Mouse (Mus musculus) liver (tissue): Measurements from ENCODE around the gene Ccdc88c.

Source experiments
- DNase-seq: peaks from one replicate; pipeline ENCODE4 v3.0.0-alpha.2; 2020; ENCODE audit warnings: mixed read lengths

Gene Ccdc88c

DNA sequence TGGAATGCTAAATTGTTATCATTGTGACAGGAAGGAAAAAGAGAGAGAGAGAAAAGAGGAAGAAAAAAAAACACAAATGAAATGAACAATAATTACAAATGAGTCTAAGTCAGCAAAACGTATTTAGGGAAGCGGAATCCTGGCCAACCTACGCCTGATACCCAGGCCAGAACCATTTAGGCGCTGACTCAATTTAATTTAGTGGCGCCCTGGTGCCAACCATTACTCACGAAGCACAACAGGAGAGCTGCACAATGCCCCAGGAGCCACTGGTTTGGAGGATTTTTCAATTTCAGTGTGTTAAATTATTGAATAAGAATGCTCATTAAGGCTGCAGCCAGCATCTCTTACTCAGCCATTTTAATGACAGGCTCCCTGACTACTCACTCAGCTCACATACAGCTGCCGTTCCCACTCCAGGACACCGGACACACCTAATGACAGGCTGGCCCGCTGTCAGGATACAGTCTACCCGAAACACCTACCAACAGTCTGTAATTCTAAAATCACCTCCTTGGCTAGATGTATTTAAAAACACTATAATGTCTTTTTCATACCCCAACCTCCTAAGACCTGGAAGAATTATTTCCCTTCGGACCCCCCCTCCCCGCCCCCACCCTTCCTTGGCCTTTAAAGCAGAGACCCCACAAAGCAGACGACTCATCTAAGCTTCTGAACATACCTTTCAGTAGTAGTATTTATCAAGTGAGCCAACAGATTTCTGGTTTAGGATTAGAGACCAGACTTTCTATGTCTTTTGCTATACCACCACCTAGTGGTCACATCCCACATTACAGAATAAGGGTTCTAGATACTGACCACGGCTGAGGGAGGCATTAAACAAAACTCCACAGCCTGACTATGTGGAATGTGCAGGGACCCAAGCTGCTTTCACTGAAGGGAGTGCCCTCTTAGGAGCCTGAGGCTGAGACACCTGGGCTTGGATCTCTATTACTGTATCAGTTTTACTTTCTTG lies 102.9 kb downstream of the Ccdc88c start:
- no peak for DNase-seq

DNA sequence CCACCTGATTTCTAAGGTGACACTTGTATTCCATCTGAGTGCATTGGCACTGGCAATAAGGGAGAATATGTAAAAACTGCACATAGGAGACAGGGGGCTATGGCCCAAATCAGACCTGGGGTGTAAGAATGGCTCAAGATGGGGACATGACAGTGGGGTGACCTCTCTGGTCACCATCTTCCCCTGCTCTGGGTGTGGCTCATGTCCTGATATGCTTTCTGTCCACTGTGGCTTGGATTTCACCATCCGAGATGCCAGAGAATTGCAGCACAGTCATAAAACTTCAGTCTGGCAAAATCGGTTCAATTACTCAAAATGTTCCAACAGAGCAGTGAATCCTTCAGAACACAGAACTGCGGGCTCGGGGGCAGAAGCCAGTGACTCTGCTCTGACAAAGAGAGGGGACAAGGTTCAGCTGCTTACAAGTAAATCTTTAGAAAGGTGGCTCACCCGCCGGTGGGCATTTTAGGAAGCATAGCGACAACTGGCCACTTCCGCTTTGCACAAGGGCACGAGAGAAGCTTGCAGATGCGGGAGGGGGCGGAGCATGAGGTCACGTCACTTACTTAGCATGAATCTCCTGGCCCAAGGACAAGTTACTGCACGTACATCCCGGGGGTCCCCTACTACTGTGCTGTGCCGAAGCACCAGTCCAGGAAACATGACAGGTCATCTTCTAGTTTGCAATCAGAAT lies 104.1 kb downstream of the Ccdc88c start:
- DNase-seq = peak; percentile 24

DNA sequence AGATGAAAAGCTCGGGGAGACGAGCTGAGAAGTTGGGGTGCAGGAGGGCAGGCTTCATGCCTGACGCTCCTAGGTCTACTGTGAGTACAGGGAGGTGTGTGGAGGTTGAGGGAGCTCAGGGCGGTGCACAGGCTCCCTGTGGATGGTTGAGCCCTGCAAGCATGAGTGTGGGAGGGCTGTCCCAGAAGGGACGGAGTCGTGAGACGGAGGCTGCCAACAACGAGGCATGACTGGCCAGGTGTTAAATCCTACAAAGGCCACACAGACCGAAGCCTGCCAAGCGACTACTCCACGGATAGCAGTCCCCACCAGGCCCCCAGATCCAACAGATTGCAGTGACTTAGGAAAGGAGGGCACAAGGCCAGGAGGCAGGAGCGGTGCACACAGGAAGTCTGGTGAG lies 118.1 kb downstream of the Ccdc88c start:
- no peak for DNase-seq

DNA sequence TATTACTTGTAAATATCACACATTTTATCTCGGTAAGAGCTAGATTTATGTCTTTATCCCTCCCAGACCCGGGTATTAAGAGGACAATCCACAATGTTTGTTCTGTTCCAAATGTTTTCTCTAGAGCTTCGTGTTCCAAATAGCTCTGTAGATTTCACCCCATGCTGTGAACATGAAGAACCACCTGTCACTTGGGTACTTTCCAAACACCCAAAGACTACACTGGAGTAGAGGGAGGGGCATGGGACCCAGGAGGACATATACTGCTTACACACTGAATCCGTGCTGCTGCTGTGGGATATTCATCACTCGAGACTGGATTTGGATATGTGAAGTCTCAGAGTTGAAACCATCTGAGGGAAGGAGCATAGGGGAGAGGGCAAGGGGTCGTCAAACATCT lies 119.1 kb downstream of the Ccdc88c start:
- DNase-seq = no peak

DNA sequence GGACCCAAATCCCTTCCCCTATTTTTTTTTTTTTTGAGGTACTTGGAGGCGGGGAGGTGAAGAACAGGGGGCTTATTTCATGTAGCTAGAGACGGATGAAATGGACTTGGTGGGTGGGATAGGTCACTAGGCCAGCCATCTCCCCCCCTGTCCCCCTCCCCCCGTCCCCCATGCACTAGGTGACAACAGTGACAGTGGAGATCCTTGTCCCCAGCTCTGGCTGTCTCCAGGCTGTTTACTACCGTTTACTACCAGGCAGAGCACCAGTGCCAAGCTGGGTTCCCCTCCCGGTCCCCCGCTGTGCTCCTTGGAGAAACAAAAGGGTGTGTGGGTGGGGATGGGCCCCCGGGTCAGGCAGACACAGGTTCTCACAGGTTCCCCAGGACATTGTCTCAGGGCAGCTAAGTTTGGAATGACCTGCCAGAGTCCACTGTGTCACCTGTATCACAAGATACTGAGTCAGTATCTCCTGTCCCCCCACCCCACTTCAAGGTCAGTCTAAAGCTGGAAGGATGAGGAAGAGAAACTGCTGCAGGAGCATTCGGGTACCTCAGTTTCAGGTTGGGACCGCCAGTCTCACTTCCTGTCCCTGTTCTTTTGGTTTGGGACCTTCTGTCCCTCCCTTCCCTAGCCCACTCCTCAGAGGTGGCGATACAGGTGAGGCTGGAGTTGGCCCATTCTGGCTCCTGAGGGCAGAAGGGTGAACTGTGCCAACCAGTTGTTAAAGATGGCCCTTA lies 120.4 kb downstream of the Ccdc88c start:
- DNase-seq = no peak

DNA sequence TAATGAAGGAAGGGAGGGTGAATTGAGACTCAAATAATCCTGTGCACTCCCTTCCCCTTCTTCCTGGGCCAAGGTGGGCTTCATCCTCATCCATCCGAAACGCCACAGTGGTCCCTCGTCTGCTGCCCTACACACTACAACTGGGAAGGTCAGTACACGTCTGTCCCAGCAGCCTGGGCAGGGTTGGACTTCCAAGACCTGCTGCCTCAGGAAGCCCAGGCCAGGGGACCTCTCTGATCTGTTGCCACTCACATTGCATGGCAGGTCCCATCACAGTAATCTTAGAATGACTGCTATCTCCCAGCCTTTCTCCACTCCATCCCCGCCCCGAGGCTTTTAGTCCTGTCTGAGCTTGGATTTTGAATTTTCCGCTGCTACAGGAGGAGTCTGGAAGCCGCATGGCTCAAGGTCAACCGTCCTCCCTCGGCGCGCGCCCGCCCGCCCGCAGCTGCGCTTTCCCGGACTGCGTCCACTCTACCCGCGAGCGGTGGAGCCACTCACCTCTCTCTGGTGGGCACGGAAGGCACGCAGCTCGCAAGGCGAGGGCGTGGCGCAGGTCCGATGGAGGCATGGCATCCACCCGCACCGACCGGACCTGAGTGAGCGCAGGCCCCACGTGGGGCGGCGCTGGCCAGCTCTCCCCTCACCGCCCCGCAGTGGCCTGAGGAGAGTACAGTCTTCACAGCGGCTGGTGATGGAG lies 121.1 kb downstream of the Ccdc88c start, which contains the start of gene Gpr68:
Gene Gpr68, minus strand, starts transcription at position 601 of the 700 bp plus-strand sequence.
- no peak for DNase-seq

DNA sequence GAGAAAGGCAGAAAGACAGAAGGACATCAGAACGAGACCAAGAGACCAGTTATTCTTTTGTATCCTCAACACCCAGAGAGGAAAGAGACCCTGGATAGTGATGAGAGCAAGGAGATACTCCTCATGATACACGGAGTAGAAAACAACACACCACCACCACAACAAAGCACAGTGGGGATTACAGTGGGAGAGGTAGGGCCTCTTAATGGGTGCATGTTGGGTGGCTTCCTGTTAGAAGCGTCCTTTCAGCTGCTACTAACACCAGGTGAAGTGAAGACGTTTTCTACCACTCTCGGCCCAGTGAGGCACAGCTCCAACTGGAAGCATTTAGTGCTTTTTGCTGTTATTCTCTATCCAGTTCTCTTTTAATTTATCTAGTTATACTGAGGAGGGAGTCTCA lies 122.0 kb downstream of the Ccdc88c start:
- no peak for DNase-seq

DNA sequence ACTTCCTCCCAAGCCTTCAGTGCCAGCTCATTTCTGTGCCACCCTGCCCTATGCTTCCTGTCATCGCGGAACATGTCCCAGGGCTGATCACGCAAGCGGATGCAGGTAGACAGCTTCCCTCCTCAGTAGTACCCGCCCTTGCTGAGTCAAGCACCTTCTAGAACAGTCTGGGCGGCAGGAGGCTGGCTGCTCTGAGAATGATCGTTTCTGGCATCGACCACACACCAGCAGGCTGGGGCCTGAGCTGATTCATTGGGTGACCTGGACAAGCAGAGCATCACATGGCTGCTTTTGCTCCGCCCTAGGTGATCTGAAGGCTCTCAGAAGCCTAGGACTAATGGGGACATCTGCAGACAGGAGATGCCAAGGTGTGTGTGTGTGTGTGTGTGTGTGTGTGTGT lies 125.1 kb downstream of the Ccdc88c start:
- DNase-seq = no peak

DNA sequence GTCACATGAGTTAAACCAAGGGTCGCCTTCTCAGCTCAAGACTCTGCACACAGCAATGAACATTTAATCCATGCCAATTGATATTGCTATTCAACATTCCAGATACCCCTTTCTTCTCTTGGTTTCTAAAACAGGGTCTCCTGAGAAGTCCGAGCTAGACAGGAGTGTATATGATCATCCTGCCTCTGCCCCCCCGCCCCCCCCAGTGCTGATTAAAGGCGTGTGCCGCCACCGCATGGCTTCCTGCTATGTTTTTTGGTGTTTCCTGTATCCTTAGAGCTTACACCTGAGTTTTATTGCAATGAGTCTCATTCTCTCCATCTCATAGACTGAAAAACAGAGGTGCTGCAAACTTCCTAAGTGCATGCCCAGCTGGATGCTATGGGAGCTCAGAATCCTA lies 127.5 kb downstream of the Ccdc88c start:
- no peak for DNase-seq

DNA sequence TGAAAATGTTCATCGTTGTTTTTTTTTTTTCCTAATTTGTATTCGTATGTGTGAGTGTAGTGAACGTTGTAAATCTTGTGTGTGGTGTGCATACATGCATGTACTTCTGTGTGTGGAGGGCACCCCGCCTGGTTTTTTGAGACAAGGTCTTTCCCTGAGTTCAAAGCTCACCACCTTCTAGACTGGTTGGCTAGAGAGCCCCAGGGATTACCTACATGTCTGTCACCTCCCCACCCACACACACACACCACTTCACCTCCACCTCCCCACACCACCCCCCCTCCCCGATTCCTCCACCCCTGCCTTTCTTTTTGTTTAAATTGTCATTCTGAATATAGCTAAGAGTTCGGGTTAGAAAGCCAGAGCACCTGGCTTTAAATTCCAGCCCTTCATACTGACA lies 128.0 kb downstream of the Ccdc88c start:
- no peak for DNase-seq

DNA sequence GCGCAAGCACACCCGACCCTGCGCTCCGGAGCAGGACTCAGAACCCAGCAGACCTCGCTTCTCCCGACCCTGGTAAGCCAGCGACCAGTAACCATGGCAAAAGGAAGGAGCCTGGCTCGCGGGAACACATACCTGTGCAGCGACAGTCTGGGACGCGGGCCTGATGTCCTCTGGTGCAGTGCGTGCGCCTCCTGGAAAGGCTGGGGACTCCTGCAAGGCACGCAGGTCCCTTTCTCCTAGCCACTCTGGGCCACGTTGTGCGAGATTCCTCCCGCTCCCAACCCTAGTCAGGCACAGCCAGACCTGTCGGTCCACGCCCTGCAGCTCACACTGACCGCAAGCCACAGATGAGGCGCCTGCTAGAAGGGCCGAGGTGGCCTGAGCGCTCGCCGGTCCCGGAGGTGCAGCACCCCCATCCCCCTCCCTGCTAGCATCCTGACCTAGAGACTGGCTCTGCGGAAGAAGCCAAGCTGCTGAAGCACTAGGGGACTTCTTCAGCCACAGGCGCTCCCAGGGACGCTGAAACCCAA lies 129.7 kb downstream of the Ccdc88c start:
- DNase-seq = no peak

DNA sequence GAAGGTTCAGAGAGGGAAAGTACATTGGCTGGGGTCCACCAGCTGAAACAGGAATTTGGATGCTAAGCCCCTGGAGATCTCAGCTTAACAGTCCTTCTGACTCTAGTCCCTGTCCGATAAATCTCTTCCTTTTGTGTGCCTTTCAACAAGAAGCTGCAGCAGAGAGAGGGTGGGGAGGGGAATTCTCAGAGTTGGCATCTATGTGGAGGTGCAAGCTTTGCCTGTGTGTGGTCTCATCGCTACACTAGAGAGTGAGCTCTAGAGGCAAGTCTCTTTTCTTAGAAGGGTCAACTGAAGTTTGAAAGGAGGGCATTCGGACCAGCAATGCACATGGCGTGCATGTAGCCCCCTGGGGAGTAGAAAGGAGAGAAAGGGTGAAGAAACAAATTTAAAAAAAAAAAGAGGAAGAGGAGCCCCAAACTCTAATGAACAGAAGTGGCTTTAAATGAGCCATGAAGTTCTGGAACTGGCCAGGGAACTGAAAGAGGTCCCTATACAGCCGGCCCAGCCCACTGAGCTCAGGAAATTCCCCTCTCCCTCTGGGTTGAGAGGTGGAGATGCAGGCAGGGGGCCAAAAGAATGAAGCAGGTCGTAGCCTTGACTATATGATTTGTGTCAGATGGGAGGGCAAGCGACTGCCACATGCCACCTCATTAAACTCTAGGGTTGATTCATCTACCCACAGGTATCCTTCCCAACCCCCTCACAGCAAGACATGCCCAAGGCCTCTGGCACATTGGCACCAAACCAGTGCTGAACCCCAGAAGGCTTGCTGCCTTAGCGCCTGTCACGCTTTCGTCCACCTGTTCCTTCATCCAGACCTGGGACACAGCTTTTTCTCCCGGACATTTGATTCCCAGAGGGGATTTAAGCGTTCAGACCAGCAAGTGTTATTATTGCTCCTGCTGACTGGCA lies 130.9 kb downstream of the Ccdc88c start:
- no peak for DNase-seq

DNA sequence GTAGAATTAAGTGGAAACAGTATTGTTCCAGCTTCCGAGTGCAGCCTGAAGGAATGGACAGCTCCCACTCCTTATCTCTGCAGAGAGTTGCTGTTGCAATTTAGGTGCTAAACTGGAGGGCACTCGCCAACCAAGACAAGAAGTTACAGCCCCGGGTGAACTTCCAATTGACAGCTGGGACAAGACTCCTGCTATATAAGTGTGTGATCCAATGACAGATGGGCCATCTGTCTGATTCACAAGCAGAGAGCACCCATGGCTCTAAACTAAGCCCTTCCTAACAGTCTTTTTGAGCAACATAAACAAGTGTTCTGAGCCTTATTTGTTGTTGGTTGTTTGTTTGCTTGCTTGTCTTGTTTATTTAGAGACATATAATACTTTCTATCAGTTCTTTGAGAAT lies 132.2 kb downstream of the Ccdc88c start:
- no peak for DNase-seq

DNA sequence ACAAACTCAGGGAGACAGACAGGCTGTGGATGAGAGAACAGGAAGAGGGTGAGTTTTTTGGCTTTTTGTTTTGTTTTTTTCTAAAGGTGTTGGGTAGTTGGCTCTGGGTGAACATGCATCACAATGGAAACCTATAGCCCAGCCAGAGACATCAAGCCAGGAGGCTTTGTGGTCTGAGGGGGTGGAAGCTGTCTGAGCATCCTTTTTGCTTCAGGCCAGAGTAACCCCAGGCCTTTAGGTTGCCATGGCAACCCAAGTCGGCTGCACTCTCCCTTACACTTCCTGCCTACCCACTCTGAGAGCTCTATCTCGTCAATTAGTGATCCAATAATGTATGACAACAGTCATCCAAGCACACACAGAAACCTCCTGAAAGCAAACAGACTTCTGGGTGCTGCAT lies 133.4 kb downstream of the Ccdc88c start:
- DNase-seq = no peak

DNA sequence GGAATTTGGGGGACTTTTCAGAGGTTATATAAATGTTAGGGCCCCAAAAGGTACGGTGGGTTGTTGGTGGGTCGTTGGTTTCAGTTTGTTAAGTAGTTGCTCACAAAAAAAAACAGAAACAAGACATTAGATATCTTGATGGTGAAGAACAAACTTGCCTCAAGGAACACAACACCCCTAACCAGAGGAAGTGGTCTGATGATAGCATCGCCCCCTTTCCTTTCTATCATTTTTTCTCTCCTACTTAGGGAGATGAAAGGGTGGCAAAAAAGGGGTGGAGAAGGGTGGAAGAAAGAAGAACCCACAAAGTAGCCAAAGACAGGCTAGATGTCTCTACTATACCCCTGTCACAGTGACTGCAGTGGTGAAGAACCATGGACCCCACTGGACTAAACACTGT lies 138.3 kb downstream of the Ccdc88c start:
- DNase-seq = no peak

DNA sequence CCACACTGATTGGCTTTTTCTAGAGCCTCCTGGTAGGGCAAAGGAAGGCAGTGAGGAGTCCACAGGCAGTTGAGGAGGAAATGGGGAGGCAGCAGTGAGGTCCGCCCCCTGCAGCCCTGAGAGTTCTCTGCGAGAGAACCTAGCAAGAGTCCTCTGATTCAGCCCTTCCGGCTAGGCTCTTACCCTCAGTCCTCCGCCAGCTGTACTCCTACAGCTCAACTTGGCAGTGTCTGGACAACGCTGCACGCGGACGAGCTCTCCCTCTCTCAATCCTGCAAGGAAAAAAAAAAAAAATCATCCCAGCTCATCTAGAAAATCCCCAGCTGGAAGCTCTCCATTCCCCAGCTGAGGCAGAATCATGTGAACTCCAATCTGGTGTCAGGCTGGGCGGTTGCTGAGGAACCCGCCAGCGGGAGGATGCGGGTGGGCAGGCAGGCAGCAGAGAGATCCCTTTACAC lies 141.0 kb downstream of the Ccdc88c start:
- no peak for DNase-seq

DNA sequence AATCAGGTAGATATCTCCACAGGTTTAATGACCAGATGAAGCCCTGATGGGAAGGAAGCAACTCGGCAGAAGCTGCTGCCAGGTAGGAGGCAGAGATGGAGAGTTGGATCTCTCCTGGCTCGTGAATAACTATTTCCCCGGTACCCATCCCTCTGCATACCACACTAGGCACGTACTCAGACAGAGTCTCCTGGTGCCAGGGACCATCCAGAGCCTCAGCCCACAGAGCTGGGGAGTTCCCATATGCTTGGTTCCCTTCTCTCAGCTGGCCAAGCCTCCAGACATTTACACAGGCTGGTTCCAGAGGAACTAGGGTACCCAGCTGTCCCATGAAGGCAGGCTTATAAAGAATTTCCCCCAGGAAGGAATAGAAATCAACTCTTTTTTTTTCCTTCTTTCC lies 142.0 kb downstream of the Ccdc88c start:
- DNase-seq = no peak

DNA sequence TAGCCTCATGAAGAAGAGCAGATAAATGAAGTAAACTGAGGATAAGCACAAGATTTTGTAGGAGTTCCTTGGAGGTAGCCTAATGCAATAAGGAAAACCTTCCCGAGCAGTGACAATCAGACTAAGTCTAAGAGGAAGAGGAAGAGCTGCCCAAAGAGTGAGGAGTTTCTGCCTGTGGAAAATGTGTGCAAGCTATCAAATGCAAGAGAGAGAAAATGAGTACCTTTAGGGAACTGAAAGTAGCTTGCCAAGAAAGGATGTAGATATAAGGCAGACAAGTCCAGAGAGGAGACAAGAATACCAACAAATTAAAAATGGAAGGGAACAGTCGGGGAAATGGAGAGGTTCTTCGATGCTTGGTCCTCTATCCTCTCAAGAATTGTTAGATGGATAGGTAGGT lies 143.3 kb downstream of the Ccdc88c start:
- no peak for DNase-seq

DNA sequence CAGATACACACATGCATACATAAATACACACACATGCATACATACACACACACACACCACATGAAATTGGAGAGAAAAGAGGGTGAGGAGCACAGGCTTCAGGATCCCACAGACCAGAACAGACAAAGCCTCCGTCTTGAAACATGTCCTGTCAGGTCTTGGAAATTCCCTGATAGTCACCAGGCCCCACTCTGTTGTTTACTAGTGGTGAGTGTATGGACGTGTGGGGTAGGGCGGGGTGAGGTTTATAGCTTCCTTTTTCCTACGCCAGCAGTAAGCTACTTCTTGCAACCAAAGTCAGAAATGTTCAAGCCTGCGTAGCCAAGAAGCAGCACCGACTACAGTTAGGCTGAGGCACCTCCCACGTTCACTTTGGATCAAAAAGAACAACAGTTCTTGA lies 145.7 kb downstream of the Ccdc88c start:
- no peak for DNase-seq

DNA sequence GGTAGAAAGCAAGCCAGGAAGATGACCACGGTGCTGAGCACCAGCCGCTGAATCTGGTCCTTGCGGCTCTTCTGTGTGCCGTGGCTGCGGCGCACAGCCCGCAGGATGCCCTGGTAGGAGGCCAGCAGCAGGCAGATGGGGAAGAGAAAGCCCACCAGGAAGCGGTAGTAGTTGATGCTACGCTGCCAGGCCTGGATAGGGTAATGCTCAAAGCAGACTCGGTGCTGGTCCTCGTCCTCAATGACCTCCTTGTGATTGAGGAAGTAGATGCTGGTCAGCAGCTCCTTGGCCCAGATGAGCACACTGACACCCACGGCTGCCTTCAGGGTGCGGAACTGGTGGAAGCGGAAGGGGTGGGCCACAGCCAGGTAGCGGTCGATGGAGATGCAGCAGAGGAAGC lies 150.3 kb downstream of the Ccdc88c start:
- DNase-seq = no peak

DNA sequence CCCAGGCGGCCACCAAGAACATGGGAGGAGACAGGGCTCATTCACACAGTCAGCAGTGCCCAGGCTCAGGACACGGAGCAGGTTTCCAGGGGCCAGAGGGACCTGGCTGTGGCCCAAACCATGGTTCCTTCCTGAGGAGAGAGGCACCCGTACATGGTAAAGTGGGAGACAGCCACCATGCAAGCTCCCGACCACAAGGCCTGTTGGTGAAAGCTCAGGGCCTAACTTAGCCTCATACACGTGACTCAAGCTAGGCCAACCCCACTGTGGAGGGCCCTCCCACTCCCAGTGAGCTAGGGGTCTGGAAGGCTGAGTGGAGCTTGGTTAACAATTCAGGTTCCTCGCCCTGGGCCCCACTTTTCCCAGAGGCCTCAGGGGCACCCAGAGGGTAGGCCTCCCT lies 150.9 kb downstream of the Ccdc88c start:
- DNase-seq = no peak
